Mouse (Mus musculus): Measurements from ENCODE around the gene Tmem80.

- TF ChIP-seq CTCF (IDR thresholded peaks at IDR 0.05; ENCODE audit: low read depth, low read length) (no peak), GATA2 (IDR thresholded peaks at IDR 0.05; ENCODE audit: borderline replicate concordance, low read depth, low read length) (no peak), GATA1 (IDR thresholded peaks at IDR 0.05; ENCODE audit: borderline replicate concordance, low read length) (no peak), TAL1 (conservative IDR thresholded peaks at IDR 0.05; ENCODE audit: low read depth, low read length) (no peak), POLR2AphosphoS5 (IDR thresholded peaks at IDR 0.05; ENCODE audit: insufficient replicate concordance, low read depth, low read length) (no peak)
Observed at GRCm38 (mm10) chr7:141328373-141328990, 943 bp downstream of the Tmem80 start.

Data from G1E (cell line).